Mouse (Mus musculus) kidney, embryonic 15.5 days (tissue): ENCODE results near the gene 4930544D05Rik. TPM values are rescaled to one million over a fixed set of nuclear protein-coding genes. Genes with fewer than 3 reads are reported as not detected.

ENCODE experiments used
- ATAC-seq: fragments of 200-750 bp; cut with Nextera tagmentation; replicated peaks from 2 replicates; pipeline ENCODE4 v1.8.0; 2017; ENCODE audit warnings: moderate TSS enrichment; ENCODE audit not compliant: low FRiP score
- H3K27ac ChIP-seq: fragments of 300-500 bp; sonication (generic); 2 replicates; pipeline ENCODE4 v1.5.1; 2015; ENCODE audit warnings: mild to moderate bottlenecking, inconsistent platforms
- H3K27me3 ChIP-seq: fragments of 300-500 bp; sonication (generic); 2 replicates; pipeline ENCODE4 v1.6.1; 2015; ENCODE audit warnings: inconsistent platforms
- H3K36me3 ChIP-seq: fragments of 300-500 bp; sonication (generic); 2 replicates; pipeline ENCODE4 v1.6.1; 2015; ENCODE audit warnings: inconsistent platforms
- H3K4me1 ChIP-seq: fragments of 300-500 bp; sonication (generic); 2 replicates; pipeline ENCODE4 v1.6.1; 2015; ENCODE audit warnings: inconsistent platforms
- H3K4me2 ChIP-seq: fragments of 300-500 bp; sonication (generic); 2 replicates; pipeline ENCODE4 v1.6.1; 2015; ENCODE audit warnings: moderate library complexity, mild to moderate bottlenecking, inconsistent platforms
- H3K4me3 ChIP-seq: fragments of 300-500 bp; sonication (generic); replicated peaks from 2 replicates; pipeline ENCODE4 v1.5.1; 2015; ENCODE audit warnings: mild to moderate bottlenecking, inconsistent platforms
- H3K9ac ChIP-seq: fragments of 300-500 bp; sonication (generic); 2 replicates; pipeline ENCODE4 v1.6.1; 2015; ENCODE audit warnings: mild to moderate bottlenecking, inconsistent platforms
- H3K9me3 ChIP-seq: fragments of 300-500 bp; sonication (generic); replicated peaks from 2 replicates; pipeline ENCODE4 v1.6.1; 2016; ENCODE audit warnings: inconsistent platforms
- WGBS: fragments of 180-500 bp; shearing (Covaris S2); methylation state at CpG from one replicate; pipeline ENCODE4 v1.1.7; 2015; ENCODE audit warnings: mixed read lengths; 5-methylcytosine and 5-hydroxymethylcytosine counted together
- polyA plus RNA-seq: library from polyadenylated mRNA; unstranded; fragments of >200 nt; fragmentation: Nextera tagmentation; extraction: Ambion mirVana; gene quantifications from 2 replicates; pipeline ENCODE4 v1.2.1, GENCODE M21; 2015

4930544D05Rik gene
- polyA plus RNA-seq, 1 experiment from 2014 or later: not detected

- no peak for ATAC-seq
- Histone ChIP-seq H3K9me3 (no peaks in the 10 kb centered on the region), H3K27ac (no peak overlapping the region), H3K4me1 (peaks cover 15% of the 10 kb centered on the region), H3K9ac (no peak overlapping the region), H3K4me3 (no peak overlapping the region), H3K27me3 (no peaks in the 10 kb centered on the region), H3K36me3 (peaks cover 98% of the 10 kb centered on the region), H3K4me2 (no peak overlapping the region)
- WGBS: 62% methylated on average over 12 of the region's 12 CpGs
Observed at GRCm38 (mm10) chr11:70606717-70607116, 8.9 kb upstream of the 4930544D05Rik start.

- H3K4me1 ChIP-seq: peaks cover 15% of the 10 kb centered on the region
- peaks cover 99% of the 10 kb centered on the region for H3K36me3 ChIP-seq
- H3K27me3 ChIP-seq: no peaks in the 10 kb centered on the region
- ATAC-seq: no peak
- H3K9me3 ChIP-seq: no peaks in the 10 kb centered on the region
- H3K27ac ChIP-seq: no peak overlapping the region
- no peak overlapping the region for H3K4me3 ChIP-seq
- H3K4me2 ChIP-seq: no peak overlapping the region
- H3K9ac ChIP-seq: no peak overlapping the region
- WGBS: 91% methylated on average over 9 of the region's 9 CpGs
Observed at GRCm38 (mm10) chr11:70607611-70608010, 8.0 kb upstream of the 4930544D05Rik start.

GRCm38 (mm10) chr11:70608381-70609066 lies 7.1 kb upstream of the 4930544D05Rik start:
- H3K36me3 ChIP-seq: peaks cover 98% of the 10 kb centered on the region
- 73% methylated on average over 26 of the region's 26 CpGs for WGBS
- H3K4me2 ChIP-seq: no peak overlapping the region
- H3K9me3 ChIP-seq: no peaks in the 10 kb centered on the region
- no peaks in the 10 kb centered on the region for H3K27me3 ChIP-seq
- peak overlapping the region; percentile 37; the same call in 1 of the 2 replicates for H3K27ac ChIP-seq
- no peak overlapping the region for H3K4me3 ChIP-seq
- ATAC-seq: peak; percentile 63
- H3K4me1 ChIP-seq: peaks cover 15% of the 10 kb centered on the region
- H3K9ac ChIP-seq: no peak overlapping the region

GRCm38 (mm10) chr11:70610752-70611151 lies 4.9 kb upstream of the 4930544D05Rik start:
- H3K4me1 ChIP-seq: peaks cover 28% of the 10 kb centered on the region
- no peak overlapping the region for H3K9ac ChIP-seq
- no peak overlapping the region for H3K4me2 ChIP-seq
- no peaks in the 10 kb centered on the region for H3K27me3 ChIP-seq
- no peak overlapping the region for H3K27ac ChIP-seq
- peaks cover 76% of the 10 kb centered on the region for H3K36me3 ChIP-seq
- ATAC-seq: no peak
- no peak overlapping the region for H3K4me3 ChIP-seq
- WGBS: 88% methylated on average over 4 of the region's 4 CpGs
- no peaks in the 10 kb centered on the region for H3K9me3 ChIP-seq

GRCm38 (mm10) chr11:70612505-70612904 lies 3.1 kb upstream of the 4930544D05Rik start:
- Histone ChIP-seq H3K9ac (no peak overlapping the region), H3K27ac (no peak overlapping the region), H3K4me3 (no peak overlapping the region), H3K36me3 (peaks cover 58% of the 10 kb centered on the region), H3K9me3 (no peaks in the 10 kb centered on the region), H3K27me3 (no peaks in the 10 kb centered on the region), H3K4me1 (peaks cover 35% of the 10 kb centered on the region), H3K4me2 (no peak overlapping the region)
- 79% methylated on average over 7 of the region's 7 CpGs for WGBS
- no peak for ATAC-seq

GRCm38 (mm10) chr11:70615074-70615473 lies 574 bp upstream of the 4930544D05Rik start:
- under 1% methylated on average over 17 of the region's 17 CpGs for WGBS
- peak; percentile 86 for ATAC-seq
- H3K36me3 ChIP-seq: peaks cover 33% of the 10 kb centered on the region

GRCm38 (mm10) chr11:70619101-70619500 lies 3.5 kb downstream of the 4930544D05Rik start, which contains the start of gene Chrne:
TSS of gene Chrne (minus strand) at chr11:70619216.
- Histone ChIP-seq H3K27me3 (no peaks in the 10 kb centered on the region), H3K4me1 (peaks cover 26% of the 10 kb centered on the region), H3K4me3 (no peak within 1 kb of the TSS), H3K9ac (no peak within 1 kb of the TSS), H3K4me2 (no peak within 1 kb of the TSS), H3K27ac (no peak within 1 kb of the TSS), H3K36me3 (no peaks in the 10 kb centered on the region), H3K9me3 (no peaks in the 10 kb centered on the region)
- 45% methylated on average over 1 of the region's 1 CpGs for WGBS
- no peak for ATAC-seq

More at GRCm38 (mm10) chr11:70615074-70615473, 574 bp upstream of the 4930544D05Rik start:
- no peaks in the 10 kb centered on the region for H3K27me3 ChIP-seq
- H3K9ac ChIP-seq: peak overlapping the region; percentile 48
- no peaks in the 10 kb centered on the region for H3K9me3 ChIP-seq
- peaks cover 20% of the 10 kb centered on the region for H3K4me1 ChIP-seq
- H3K4me3 ChIP-seq: peak overlapping the region; percentile 44
- H3K4me2 ChIP-seq: peak overlapping the region; percentile 75
- H3K27ac ChIP-seq: peak overlapping the region; percentile 46

GRCm38 (mm10) chr11:70621972-70622814 lies 6.5 kb downstream of the 4930544D05Rik start:
- no peak overlapping the region for H3K9ac ChIP-seq
- no peaks in the 10 kb centered on the region for H3K9me3 ChIP-seq
- 0 out of 2 replicates have a peak, but pooled peaks cover 6% of the 10 kb centered on the region for H3K4me1 ChIP-seq
- H3K36me3 ChIP-seq: no peaks in the 10 kb centered on the region
- H3K27me3 ChIP-seq: no peaks in the 10 kb centered on the region
- H3K27ac ChIP-seq: no peak overlapping the region
- no peak overlapping the region for H3K4me2 ChIP-seq
- ATAC-seq: no peak
- H3K4me3 ChIP-seq: no peak overlapping the region
- WGBS: 35% methylated on average over 7 of the region's 7 CpGs

- Histone ChIP-seq H3K4me3 (no peak overlapping the region), H3K27me3 (no peaks in the 10 kb centered on the region), H3K9ac (no peak overlapping the region), H3K4me2 (no peak overlapping the region), H3K27ac (no peak overlapping the region), H3K9me3 (no peaks in the 10 kb centered on the region), H3K36me3 (no peaks in the 10 kb centered on the region), H3K4me1 (0 out of 2 replicates have a peak, but pooled peaks cover 6% of the 10 kb centered on the region)
- 81% methylated on average over 10 of the region's 10 CpGs for WGBS
- no peak for ATAC-seq
Observed at GRCm38 (mm10) chr11:70623053-70623742, 7.5 kb downstream of the 4930544D05Rik start.

- no peak for ATAC-seq
- H3K4me2 ChIP-seq: no peak overlapping the region
- 53% methylated on average over 4 of the region's 4 CpGs for WGBS
Observed at GRCm38 (mm10) chr11:70625473-70625872, 9.8 kb downstream of the 4930544D05Rik start.

GRCm38 (mm10) chr11:70626877-70627276 lies 11.2 kb downstream of the 4930544D05Rik start:
- no peak overlapping the region for H3K9ac ChIP-seq
- H3K9me3 ChIP-seq: no peaks in the 10 kb centered on the region
- no peaks in the 10 kb centered on the region for H3K27me3 ChIP-seq
- no peaks in the 10 kb centered on the region for H3K36me3 ChIP-seq
- WGBS: 62% methylated on average over 4 of the region's 4 CpGs
- H3K4me2 ChIP-seq: no peak overlapping the region
- H3K4me1 ChIP-seq: 0 out of 2 replicates have a peak, but pooled peaks cover 4% of the 10 kb centered on the region
- H3K27ac ChIP-seq: no peak overlapping the region
- no peak overlapping the region for H3K4me3 ChIP-seq
- no peak for ATAC-seq

More at GRCm38 (mm10) chr11:70625473-70625872, 9.8 kb downstream of the 4930544D05Rik start:
- Histone ChIP-seq H3K36me3 (no peaks in the 10 kb centered on the region), H3K4me3 (no peak overlapping the region), H3K9me3 (no peaks in the 10 kb centered on the region), H3K27me3 (no peaks in the 10 kb centered on the region), H3K4me1 (0 out of 2 replicates have a peak, but pooled peaks cover 6% of the 10 kb centered on the region), H3K9ac (no peak overlapping the region), H3K27ac (no peak overlapping the region)
